Mouse (Mus musculus) liver, postnatal 0 days (tissue): Measurements from ENCODE around the gene Dbn1.

Source experiments
- CTCF ChIP-seq: sonication (generic); IDR thresholded peaks from 2 replicates; pipeline ENCODE4 v1.5.1; 2016; ENCODE audit warnings: antibody characterized with exemption, low read depth
- EP300 ChIP-seq: IDR thresholded peaks from 2 replicates; pipeline ENCODE4 v1.6.1; 2016; ENCODE audit warnings: antibody characterized with exemption, low read depth, mild to moderate bottlenecking

- TF ChIP-seq CTCF (no peak), EP300 (no peak)
These were observed 38.7 kb downstream of the Dbn1 start for GRCm38 (mm10) chr13:55449205-55449604.
